Mouse (Mus musculus): ENCODE measurements around the gene Plscr4.

Gene Plscr4

GRCm38 (mm10) chr9:92517036-92517435 is 59.9 kb downstream of the Plscr4 start:
- DNase-seq = no peak

GRCm38 (mm10) chr9:92520751-92521150 is 63.6 kb downstream of the Plscr4 start:
- DNase-seq = no peak

- no peak for DNase-seq
These were observed 67.3 kb downstream of the Plscr4 start for GRCm38 (mm10) chr9:92524506-92524905.

- DNase-seq = no peak
These were observed 72.9 kb downstream of the Plscr4 start for GRCm38 (mm10) chr9:92530055-92530454.

- no peak for DNase-seq
These were observed 80.6 kb downstream of the Plscr4 start for GRCm38 (mm10) chr9:92537735-92538134.

GRCm38 (mm10) chr9:92538216-92538615 is 81.0 kb downstream of the Plscr4 start:
- DNase-seq = no peak
